Mouse (Mus musculus) spleen, adult 18-20 months (tissue): ENCODE measurements around the gene Adal.
"Not testable (repeated sequence)": the region's sequence is repeated elsewhere in the genome, so short reads cannot be mapped to it uniquely, and the experiment has no call there.

Experiments used
- DNase-seq, 2 experiments: peaks; one replicate each; pipeline ENCODE4 v3.0.0; 2022; ENCODE audit warnings: mixed read lengths in 2 of 2

Gene Adal

GRCm38 (mm10) chr2:121140018-121140882, at the start of gene Adal, which contains the start of gene Lcmt2:
Gene Adal, plus strand, starts transcription at chr2:121140428.
Gene Lcmt2, minus strand, starts transcription at chr2:121140653.
- DNase-seq: peak; percentile 81 to 93

- peak in 1 of 2 experiments; percentile 53 for DNase-seq
Observed at GRCm38 (mm10) chr2:121102051-121102450, 38.2 kb upstream of the Adal start.

- no peak for DNase-seq
Observed at GRCm38 (mm10) chr2:121105940-121106339, 34.3 kb upstream of the Adal start.

GRCm38 (mm10) chr2:121109695-121110094, 30.5 kb upstream of the Adal start, which contains the start of gene Tgm7:
Gene Tgm7, minus strand, starts transcription at chr2:121109795.
- DNase-seq: no peak

- no peak for DNase-seq
Observed at GRCm38 (mm10) chr2:121115418-121115817, 24.8 kb upstream of the Adal start.

GRCm38 (mm10) chr2:121119260-121119659, 21.0 kb upstream of the Adal start:
- DNase-seq: no peak

GRCm38 (mm10) chr2:121126302-121126701, 13.9 kb upstream of the Adal start:
- DNase-seq: not testable (repeated sequence)

GRCm38 (mm10) chr2:121127536-121127935, 12.7 kb upstream of the Adal start:
- DNase-seq: no peak

GRCm38 (mm10) chr2:121128865-121129620, 11.2 kb upstream of the Adal start:
- DNase-seq: no peak

GRCm38 (mm10) chr2:121132822-121133221, 7.4 kb upstream of the Adal start:
- DNase-seq: no peak

GRCm38 (mm10) chr2:121137371-121137770, 2.9 kb upstream of the Adal start:
- DNase-seq: no peak

GRCm38 (mm10) chr2:121139266-121140017, 786 bp upstream of the Adal start:
- peak in 1 of 2 experiments; percentile 8 for DNase-seq

GRCm38 (mm10) chr2:121141216-121142035, 1.2 kb downstream of the Adal start:
- no peak for DNase-seq

GRCm38 (mm10) chr2:121142415-121142814, 2.2 kb downstream of the Adal start:
- DNase-seq: no peak

GRCm38 (mm10) chr2:121149679-121150078, 9.5 kb downstream of the Adal start:
- no peak for DNase-seq

GRCm38 (mm10) chr2:121153100-121153499, 12.9 kb downstream of the Adal start:
- no peak for DNase-seq

GRCm38 (mm10) chr2:121169173-121169572, 28.9 kb downstream of the Adal start:
- DNase-seq: no peak

- peak in 1 of 2 experiments; percentile 25 for DNase-seq
Observed at GRCm38 (mm10) chr2:121169902-121170301, 29.7 kb downstream of the Adal start.

GRCm38 (mm10) chr2:121170481-121170971, 30.3 kb downstream of the Adal start, which contains the start of gene Tubgcp4:
Gene Tubgcp4, plus strand, starts transcription at chr2:121170654.
- no peak for DNase-seq

- peak; percentile 83 to 86 for DNase-seq
Observed at GRCm38 (mm10) chr2:121170980-121171742, 30.9 kb downstream of the Adal start, which contains the start of gene Zscan29. Gene Zscan29, minus strand, starts transcription at chr2:121171125.
